Mouse (Mus musculus) CH12.LX (cell line): ENCODE results near the gene Arhgef18. TPM values are rescaled to one million over a fixed set of nuclear protein-coding genes. Genes with fewer than 3 reads are reported as not detected.
A peak's percentile ranks its signal among the peaks of the same experiment; 100 is the strongest.

ENCODE experiments used
- DNase-seq: peaks from one replicate; pipeline ENCODE4 v3.0.0-alpha.2; 2013; ENCODE audit errors: extremely low read depth
- H3K27ac ChIP-seq: 2 replicates; pipeline ENCODE4 v1.5.1; 2012; ENCODE audit warnings: low read depth, mild to moderate bottlenecking, control low read depth, moderate library complexity; ENCODE audit not compliant: insufficient read depth
- H3K27me3 ChIP-seq: replicated peaks from 2 replicates; pipeline ENCODE3; 2012; ENCODE audit warnings: inconsistent platforms
- H3K36me3 ChIP-seq, 2 experiments: replicated peaks in 1 of 2; 2 replicates each; pipeline versions ENCODE3 to v1.6.1; 2012; ENCODE audit warnings: inconsistent platforms in 1 of 2, low read length in 1 of 2, mild to moderate bottlenecking in 1 of 2, mixed read lengths in 1 of 2, moderate library complexity in 1 of 2; ENCODE audit not compliant: control insufficient read depth in 1 of 2, insufficient read depth in 1 of 2
- H3K4me1 ChIP-seq, 2 experiments: 2 replicates each; pipeline ENCODE4 v1.6.1; 2012; ENCODE audit warnings: inconsistent platforms in 1 of 2, moderate library complexity in 1 of 2; ENCODE audit not compliant: insufficient read depth in 2 of 2, control insufficient read depth in 1 of 2
- H3K4me2 ChIP-seq: 2 replicates; pipeline ENCODE4 v1.6.1; 2012; ENCODE audit warnings: low read depth, mild to moderate bottlenecking, control low read depth; ENCODE audit not compliant: poor library complexity, insufficient read depth, severe bottlenecking
- H3K4me3 ChIP-seq, 3 experiments: fragments of 150-350 bp in 1 of 3; sonication (generic) in 1 of 3; replicated peaks in 1 of 3; 2 replicates each; pipeline versions ENCODE3 to v1.5.1; 2011 to 2012; ENCODE audit warnings: low read depth in 2 of 3, low read length in 2 of 3, mild to moderate bottlenecking in 2 of 3, moderate library complexity in 2 of 3, control low read depth in 1 of 3, improper control_type of control experiment in 1 of 3, inconsistent platforms in 1 of 3, mixed read lengths in 1 of 3; ENCODE audit not compliant: poor library complexity in 1 of 3
- H3K79me2 ChIP-seq: replicated peaks from 2 replicates; pipeline ENCODE4 v1.6.1; 2012; ENCODE audit warnings: mild to moderate bottlenecking, moderate library complexity; ENCODE audit not compliant: control insufficient read depth, poor library complexity, insufficient read depth, severe bottlenecking; ENCODE audit errors: extremely low read depth
- H3K9ac ChIP-seq: 2 replicates; pipeline ENCODE4 v1.6.1; 2012; ENCODE audit warnings: low read depth, mild to moderate bottlenecking, control low read depth, moderate library complexity; ENCODE audit not compliant: insufficient read depth
- H3K9me3 ChIP-seq: replicated peaks from 2 replicates; pipeline ENCODE3; 2012; ENCODE audit warnings: low read length, inconsistent platforms, mixed read lengths
- CHD2 ChIP-seq: IDR thresholded peaks from 2 replicates; pipeline ENCODE4 v1.6.1; 2011; ENCODE audit warnings: low read length, improper control_type of control experiment
- CTCF ChIP-seq, 2 experiments: IDR thresholded peaks in 1 of 2; conservative IDR thresholded peaks in 1 of 2; 2 replicates each; pipeline ENCODE4 v1.5.1; 2011 to 2012; ENCODE audit warnings: low read depth in 2 of 2, low read length in 2 of 2, improper control_type of control experiment in 1 of 2, inconsistent platforms in 1 of 2, mild to moderate bottlenecking in 1 of 2, moderate library complexity in 1 of 2
- ETS1 ChIP-seq: conservative IDR thresholded peaks from 2 replicates; pipeline ENCODE4 v1.6.1; 2012; ENCODE audit warnings: low read depth, mild to moderate bottlenecking, inconsistent platforms, low read length, improper control_type of control experiment, moderate library complexity
- GABPA ChIP-seq: IDR thresholded peaks from 2 replicates; pipeline ENCODE4 v1.6.1; 2012; ENCODE audit warnings: low read depth, low read length, improper control_type of control experiment, inconsistent platforms; ENCODE audit not compliant: insufficient replicate concordance
- HCFC1 ChIP-seq: IDR thresholded peaks from 2 replicates; pipeline ENCODE4 v1.6.1; 2012; ENCODE audit warnings: low read depth, mild to moderate bottlenecking, inconsistent platforms, low read length, improper control_type of control experiment
- JUN ChIP-seq: IDR thresholded peaks from 2 replicates; pipeline ENCODE4 v1.6.1; 2011; ENCODE audit warnings: low read depth, mild to moderate bottlenecking, low read length, improper control_type of control experiment, moderate library complexity; ENCODE audit not compliant: insufficient read depth
- JUND ChIP-seq: conservative IDR thresholded peaks from 2 replicates; pipeline ENCODE4 v1.6.1; 2011; ENCODE audit warnings: low read depth, low read length, improper control_type of control experiment
- KAT2A ChIP-seq: IDR thresholded peaks from 2 replicates; pipeline ENCODE4 v1.6.1; 2012; ENCODE audit warnings: low read length, improper control_type of control experiment, inconsistent platforms; ENCODE audit not compliant: insufficient replicate concordance
- MAX ChIP-seq: IDR thresholded peaks from 2 replicates; pipeline ENCODE4 v1.6.1; 2011; ENCODE audit warnings: low read length, improper control_type of control experiment
- MXI1 ChIP-seq: IDR thresholded peaks from 2 replicates; pipeline ENCODE4 v1.6.1; 2011; ENCODE audit warnings: mild to moderate bottlenecking, low read depth, low read length, improper control_type of control experiment
- NRF1 ChIP-seq: IDR thresholded peaks from 2 replicates; pipeline ENCODE4 v1.6.1; 2014; ENCODE audit warnings: low read depth, mild to moderate bottlenecking, inconsistent platforms, low read length, improper control_type of control experiment, moderate library complexity
- POLR2A ChIP-seq: IDR thresholded peaks from 2 replicates; pipeline ENCODE4 v1.6.1; 2011; ENCODE audit warnings: low read depth, mild to moderate bottlenecking, improper control_type of control experiment, low read length
- RAD21 ChIP-seq: IDR thresholded peaks from 2 replicates; pipeline ENCODE4 v1.6.1; 2011; ENCODE audit warnings: low read depth, mild to moderate bottlenecking, low read length, improper control_type of control experiment, moderate library complexity
- RCOR1 ChIP-seq: conservative IDR thresholded peaks from 2 replicates; pipeline ENCODE4 v1.6.1; 2012; ENCODE audit warnings: low read depth, mild to moderate bottlenecking, inconsistent platforms, low read length, improper control_type of control experiment
- SIN3A ChIP-seq: IDR thresholded peaks from 2 replicates; pipeline ENCODE4 v1.6.1; 2012; ENCODE audit warnings: low read length, improper control_type of control experiment, inconsistent platforms
- SMC3 ChIP-seq: IDR thresholded peaks from 2 replicates; pipeline ENCODE4 v1.6.1; 2011; ENCODE audit warnings: low read depth, low read length, improper control_type of control experiment
- TBP ChIP-seq: conservative IDR thresholded peaks from 2 replicates; pipeline ENCODE4 v1.6.1; 2011; ENCODE audit warnings: low read depth, low read length, improper control_type of control experiment
- TCF12 ChIP-seq: IDR thresholded peaks from 2 replicates; pipeline ENCODE4 v1.6.1; 2014; ENCODE audit warnings: low read depth, mild to moderate bottlenecking, inconsistent platforms, low read length, improper control_type of control experiment
- UBTF ChIP-seq: IDR thresholded peaks from 2 replicates; pipeline ENCODE4 v1.6.1; 2012; ENCODE audit warnings: low read depth, mild to moderate bottlenecking, inconsistent platforms, low read length, improper control_type of control experiment, moderate library complexity
- USF1 ChIP-seq: IDR thresholded peaks from 2 replicates; pipeline ENCODE4 v1.6.1; 2014; ENCODE audit warnings: low read depth, mild to moderate bottlenecking, inconsistent platforms, low read length, improper control_type of control experiment
- USF2 ChIP-seq: conservative IDR thresholded peaks from 2 replicates; pipeline ENCODE4 v1.6.1; 2011; ENCODE audit warnings: low read depth, low read length, improper control_type of control experiment
- ZC3H11A ChIP-seq: IDR thresholded peaks from 2 replicates; pipeline ENCODE4 v1.6.1; 2012; ENCODE audit warnings: low read depth, mild to moderate bottlenecking, inconsistent platforms, low read length, improper control_type of control experiment
- ZKSCAN1 ChIP-seq: IDR thresholded peaks from 2 replicates; pipeline ENCODE4 v1.6.1; 2012; ENCODE audit warnings: low read depth, inconsistent platforms, low read length, improper control_type of control experiment, borderline replicate concordance
- ZNF384 ChIP-seq: IDR thresholded peaks from 2 replicates; pipeline ENCODE4 v1.6.1; 2012; ENCODE audit warnings: low read depth, low read length, improper control_type of control experiment, inconsistent platforms
- dilution Hi-C: fragments of 300-500 bp; cut with MboI; formaldehyde crosslinking; loops from 2 replicates; pipeline ENCODE4 v1.14.3; 2020; ENCODE audit warnings: low sequenced_read_pairs; ENCODE audit not compliant: extremely low pct_unique_long_range_greater_than_20kb, extremely low pct_ligation_motif_present
- in situ Hi-C: fragments of 300-500 bp; cut with MboI; formaldehyde crosslinking; loops from 3 replicates; pipeline ENCODE4 v1.14.3; 2019; ENCODE audit warnings: low sequenced_read_pairs, low pct_ligation_motif_present, low pct_unique_long_range_greater_than_20kb, mixed read lengths
- polyA plus RNA-seq: library from polyadenylated mRNA; unstranded; fragments of >175 nt; gene quantifications from 2 replicates; pipeline ENCODE4 v1.2.1, GENCODE M21; 2012; ENCODE audit warnings: low read depth; ENCODE audit not compliant: insufficient read length
- total RNA-seq, 2 experiments: library from RNA; depleted of rRNA; stranded (reverse); fragments of 300-350 nt in 1 of 2; fragments of >200 nt in 1 of 2; gene quantifications; 2 replicates each; pipeline ENCODE4 v1.2.3; 2012 to 2014

The Arhgef18 gene
- total and polyA plus RNA-seq, 3 experiments = 0.21 to 0.26 TPM; not detected in 1

- no peaks in the 10 kb centered on the region for H3K27me3 ChIP-seq
- H3K9me3 ChIP-seq = no peaks in the 10 kb centered on the region
- no peak overlapping the region for H3K27ac ChIP-seq
- no peak overlapping the region for H3K4me3 ChIP-seq
- H3K36me3 ChIP-seq = no peaks in the 10 kb centered on the region
- H3K79me2 ChIP-seq = no peaks in the 10 kb centered on the region
- in situ Hi-C loops = loop anchor here (10.0 kb wide), 1 partner anchor 317 kb away; the partner anchor contains the start of genes Fcor and Trappc5
- dilution Hi-C loops = no loop called here
- peak; percentile 74 for TF ChIP-seq SMC3
- TF ChIP-seq CTCF (conservative IDR thresholded peaks at IDR 0.05 in 1 of 2, IDR thresholded peaks at IDR 0.05 in 1 of 2; ENCODE audit: low read depth in 2 of 2, low read length in 2 of 2) = peak; percentile 76 to 83
- peak; percentile 68 for TF ChIP-seq RAD21
- TF ChIP-seq RCOR1 = no peak
- TF ChIP-seq GABPA = no peak
- no peak for TF ChIP-seq NRF1
- TF ChIP-seq POLR2A = no peak
- no peak for TF ChIP-seq MXI1
- no peak for TF ChIP-seq JUND
- TF ChIP-seq ZKSCAN1 = no peak
- TF ChIP-seq ZNF384 = no peak
- no peak for TF ChIP-seq ZC3H11A
- TF ChIP-seq USF1 = no peak
- no peak for TF ChIP-seq USF2
- no peak for TF ChIP-seq ETS1
- TF ChIP-seq UBTF = no peak
- no peak overlapping the region for H3K9ac ChIP-seq
- DNase-seq = peak; percentile 64
- peaks cover 2 to 23% of the 10 kb centered on the region in 2 experiments; a peak in 3 of 4 replicates for H3K4me1 ChIP-seq
- H3K4me2 ChIP-seq = no peak overlapping the region
Measured at GRCm38 (mm10) chr8:3358060-3358459, 34.7 kb upstream of the Arhgef18 start.

- Histone ChIP-seq H3K79me2 (no peaks in the 10 kb centered on the region), H3K4me1 (peaks cover 0 to 8% of the 10 kb centered on the region in 2 experiments; a peak in 1 of 4 replicates), H3K4me2 (no peak overlapping the region), H3K36me3 (no peaks in the 10 kb centered on the region), H3K27me3 (no peaks in the 10 kb centered on the region), H3K9ac (no peak overlapping the region), H3K4me3 (no peak overlapping the region), H3K9me3 (no peaks in the 10 kb centered on the region), H3K27ac (no peak overlapping the region)
- TF ChIP-seq KAT2A (no peak), CHD2 (no peak), HCFC1 (no peak), TBP (no peak), UBTF (no peak), JUN (no peak), ETS1 (no peak), TCF12 (no peak), MAX (no peak), SIN3A (no peak), CTCF (conservative IDR thresholded peaks at IDR 0.05 in 1 of 2, IDR thresholded peaks at IDR 0.05 in 1 of 2; ENCODE audit: low read depth in 2 of 2, low read length in 2 of 2) (no peak), GABPA (no peak)
- no peak for DNase-seq
- in situ Hi-C loops = no loop called here
- dilution Hi-C loops = no loop called here
Measured at GRCm38 (mm10) chr8:3367086-3367485, 25.7 kb upstream of the Arhgef18 start.
